Mouse (Mus musculus) ES-E14 (cell line): Measurements from ENCODE around the gene A3galt2. TPM values are rescaled to one million over a fixed set of nuclear protein-coding genes. Genes with fewer than 3 reads are reported as not detected.

Experiments
- DNase-seq: peaks from one replicate; pipeline ENCODE4 v3.0.0-alpha.2; 2013; ENCODE audit warnings: low read depth, low spot score
- H3K27ac ChIP-seq: 2 replicates; pipeline ENCODE4 v1.5.1; 2012; ENCODE audit warnings: low read depth, mild to moderate bottlenecking, low read length, moderate library complexity, mixed read lengths; ENCODE audit not compliant: poor library complexity, insufficient read depth, severe bottlenecking
- H3K36me3 ChIP-seq: 2 replicates; pipeline ENCODE4 v1.6.1; 2012; ENCODE audit warnings: mild to moderate bottlenecking, low read length, moderate library complexity, mixed read lengths; ENCODE audit not compliant: control insufficient read depth, poor library complexity, insufficient read depth, severe bottlenecking
- H3K4me1 ChIP-seq, 2 experiments: fragments of 150-350 bp in 1 of 2; sonication (generic) in 1 of 2; 2 replicates each; pipeline ENCODE4 v1.6.1; 2012; ENCODE audit warnings: low read length in 2 of 2, mild to moderate bottlenecking in 1 of 2, mixed read lengths in 1 of 2; ENCODE audit not compliant: control insufficient read depth in 2 of 2, insufficient read depth in 2 of 2, poor library complexity in 1 of 2
- H3K4me3 ChIP-seq, 2 experiments: fragments of 150-350 bp in 1 of 2; sonication (generic) in 1 of 2; 2 replicates each; pipeline ENCODE4 v1.5.1; 2012; ENCODE audit warnings: low read length in 2 of 2, low read depth in 1 of 2, mild to moderate bottlenecking in 1 of 2, mixed read lengths in 1 of 2; ENCODE audit not compliant: insufficient read depth in 1 of 2, poor library complexity in 1 of 2, severe bottlenecking in 1 of 2
- H3K9ac ChIP-seq: 2 replicates; pipeline ENCODE4 v1.6.1; 2012; ENCODE audit warnings: low read depth, mild to moderate bottlenecking, low read length, mixed read lengths; ENCODE audit not compliant: poor library complexity, insufficient read depth, severe bottlenecking
- H3K9me3 ChIP-seq: fragments of 150-350 bp; sonication (generic); 2 replicates; pipeline ENCODE4 v1.6.1; 2012; ENCODE audit warnings: low read depth, mild to moderate bottlenecking, low read length; ENCODE audit not compliant: control insufficient read depth, insufficient read depth
- CHD2 ChIP-seq: IDR thresholded peaks from 2 replicates; pipeline ENCODE4 v1.6.1; 2014; ENCODE audit warnings: mild to moderate bottlenecking, low read depth, low read length, inconsistent platforms
- HCFC1 ChIP-seq: IDR thresholded peaks from 2 replicates; pipeline ENCODE4 v1.6.1; 2012; ENCODE audit warnings: low read length, inconsistent platforms, borderline replicate concordance; ENCODE audit not compliant: insufficient read depth
- MAFK ChIP-seq: IDR thresholded peaks from 2 replicates; pipeline ENCODE4 v1.6.1; 2014; ENCODE audit warnings: mild to moderate bottlenecking, low read depth, low read length, inconsistent platforms; ENCODE audit not compliant: insufficient read depth
- ZC3H11A ChIP-seq: IDR thresholded peaks from 2 replicates; pipeline ENCODE4 v1.6.1; 2012; ENCODE audit warnings: low read depth, mild to moderate bottlenecking, inconsistent platforms, low read length, borderline replicate concordance
- ZNF384 ChIP-seq: IDR thresholded peaks from 2 replicates; pipeline ENCODE4 v1.6.1; 2012; ENCODE audit warnings: low read depth, low read length, inconsistent platforms
- in situ Hi-C, 2 experiments: fragments of 600-800 bp; cut with MboI; formaldehyde crosslinking; loops; one replicate each; pipeline ENCODE4 v1.15.1; 2025; ENCODE audit warnings: low sequenced_read_pairs in 2 of 2, inconsistent platforms in 1 of 2; ENCODE audit not compliant: unreplicated experiment in 2 of 2
- total RNA-seq: library from RNA; depleted of rRNA; stranded (reverse); fragments of 300-350 nt; gene quantifications from 2 replicates; pipeline ENCODE4 v1.2.3, GENCODE M21; 2012; rRNA removed

A3galt2 gene
- total RNA-seq, 1 experiment = 0.09 TPM

- Histone ChIP-seq H3K9ac (no peak overlapping the region), H3K9me3 (no peaks in the 10 kb centered on the region), H3K36me3 (no peaks in the 10 kb centered on the region), H3K4me3 (no peak overlapping the region), H3K27ac (no peak overlapping the region), H3K4me1 (peaks cover 0 to 2% of the 10 kb centered on the region in 2 experiments; a peak in 1 of 4 replicates)
- in situ Hi-C loops = no loop called here
- DNase-seq = no peak
- TF ChIP-seq ZC3H11A (no peak), ZNF384 (no peak), CHD2 (no peak), MAFK (no peak), HCFC1 (no peak)
Measured at GRCm38 (mm10) chr4:128817011-128817410, 61.8 kb downstream of the A3galt2 start.

Other genes with a start within 250 kb of the A3galt2 start
- 9.0 and 14.2 TPM in 2 replicates for gene Zscan20, start 145.3 kb upstream of the A3galt2 start, total RNA-seq
- not detected in 2 replicates for gene Tlr12, start 136.7 kb upstream of the A3galt2 start, total RNA-seq
- gene Phc2, start 100.7 kb upstream of the A3galt2 start, total RNA-seq = 18.0 and 29.8 TPM in 2 replicates
- 1.5 and 1.9 TPM in 2 replicates for gene Zfp362, start 50.7 kb downstream of the A3galt2 start, total RNA-seq
- gene Trim62, start 128.2 kb downstream of the A3galt2 start, total RNA-seq = 0.54 and 0.69 TPM in 2 replicates
- 16.0 and 21.2 TPM in 2 replicates for gene Azin2, start 207.1 kb downstream of the A3galt2 start, total RNA-seq
- gene Ak2, start 236.6 kb downstream of the A3galt2 start, total RNA-seq = 148 and 177 TPM in 2 replicates